Mouse (Mus musculus) megakaryocyte, embryonic 14.5 days (primary cell): ENCODE measurements at regions not wholly inside any gene's neighbourhood (a gene's known extent, or its start where the extent isn't known, plus 50 kb on each side); places are given as distances from the start of the nearest gene placed in this dataset.

Experiments
- FLI1 ChIP-seq: IDR thresholded peaks from 2 replicates; pipeline ENCODE4 v1.6.1; 2012; ENCODE audit warnings: low read length, inconsistent platforms, mixed read lengths
- GATA1 ChIP-seq: IDR thresholded peaks from 3 replicates; pipeline ENCODE4 v1.6.1; 2012; ENCODE audit warnings: mixed read lengths, low read length, inconsistent platforms, borderline replicate concordance

DNA sequence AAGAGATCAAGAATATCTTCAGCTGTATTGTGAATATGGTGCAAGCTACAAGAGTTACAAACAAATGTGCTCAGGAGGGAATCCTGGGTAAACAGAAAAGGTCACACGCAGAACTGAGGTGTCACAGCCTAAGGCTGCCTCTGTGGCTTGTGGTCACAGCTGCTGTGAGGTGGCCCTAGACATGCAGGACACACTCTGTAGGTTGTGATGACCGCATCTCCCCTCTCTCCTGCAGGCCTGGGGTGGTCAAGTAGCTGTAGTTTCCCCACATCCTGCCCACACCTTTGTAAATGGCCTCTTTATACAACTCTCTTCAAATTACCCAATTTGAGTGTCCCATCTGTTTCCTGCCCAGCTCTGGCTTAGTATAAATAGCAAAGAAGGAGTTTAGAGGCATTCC lies 75.6 kb upstream of the Ppm1b start:
- TF ChIP-seq GATA1 (no peak), FLI1 (no peak)
